Mouse (Mus musculus) 3134 (cell line): ENCODE measurements at regions not wholly inside any gene's neighbourhood (a gene's known extent, or its start where the extent isn't known, plus 50 kb on each side); places are given as distances from the start of the nearest gene placed in this dataset.

Experiments
- DNase-seq: peaks from one replicate; pipeline ENCODE4 v3.0.0-alpha.2; 2011; ENCODE audit warnings: low spot score; ENCODE audit not compliant: insufficient read length; ENCODE audit errors: extremely low read depth

DNA sequence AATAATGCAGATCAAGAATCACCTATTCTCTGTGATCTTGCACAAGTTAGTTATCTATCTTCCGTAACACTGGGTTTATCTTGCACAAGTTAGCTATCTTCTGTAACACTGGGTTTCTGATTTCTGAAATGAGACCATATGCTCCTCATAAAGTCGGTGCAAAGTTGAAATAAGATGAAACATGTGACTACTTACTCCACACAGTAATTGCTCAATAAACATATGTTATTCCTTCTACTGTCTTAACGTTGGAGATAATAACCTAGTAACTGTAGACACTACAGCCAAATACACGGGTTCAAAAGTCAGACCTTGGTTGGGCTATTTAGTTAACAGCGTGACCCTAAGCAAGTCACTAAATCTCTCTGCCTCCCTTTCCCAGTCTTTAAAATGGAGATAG, 65.8 kb upstream of the Atp11b start:
- no peak for DNase-seq

GRCm38 (mm10) chr3:35688781-35689180, 65.1 kb upstream of the Atp11b start:
- DNase-seq, result no peak

- DNase-seq, result peak; percentile 30
These were observed 60.9 kb upstream of the Atp11b start for GRCm38 (mm10) chr3:35693039-35693438.

DNA sequence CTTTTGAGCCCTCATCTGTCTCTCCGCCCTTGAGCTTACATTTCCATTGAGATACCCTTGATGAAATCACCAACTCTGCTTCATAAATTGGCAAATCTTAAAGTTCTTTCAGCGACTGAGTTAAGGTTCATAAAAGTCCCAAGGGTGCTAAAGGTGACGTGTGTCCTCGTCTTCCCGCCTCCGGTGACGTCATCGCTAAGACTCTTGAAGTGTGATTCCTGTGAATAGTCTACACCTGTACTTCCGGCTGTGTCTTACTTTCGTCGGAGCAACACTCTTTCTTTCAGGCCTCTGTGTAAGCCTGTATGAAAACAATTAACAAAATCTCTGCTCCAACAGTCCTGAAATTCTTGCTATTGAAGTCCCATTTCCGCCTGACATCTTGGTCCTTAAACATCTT, 60.4 kb upstream of the Atp11b start:
- no peak for DNase-seq

DNA sequence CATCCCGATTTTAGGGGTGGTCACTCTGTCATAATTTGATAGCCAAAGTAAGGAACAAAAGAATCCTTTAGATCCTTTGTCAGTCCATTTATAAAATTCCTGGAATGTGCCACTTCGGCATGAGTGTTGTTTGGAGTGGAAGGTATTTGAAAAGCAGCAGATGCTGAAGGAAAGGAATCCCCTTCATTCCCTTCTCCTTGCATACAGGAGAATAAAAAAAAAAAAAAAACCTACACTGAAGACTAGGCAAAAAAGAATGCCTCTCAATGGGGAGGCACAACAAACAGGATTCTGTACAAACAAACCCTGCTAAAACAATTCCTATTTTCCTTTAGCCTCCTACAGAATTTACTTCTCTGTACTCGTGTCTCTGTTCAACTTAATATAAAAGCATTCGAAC, 59.7 kb upstream of the Atp11b start:
- DNase-seq, result no peak

GRCm38 (mm10) chr3:35695859-35696258, 58.0 kb upstream of the Atp11b start:
- DNase-seq, result no peak

DNA sequence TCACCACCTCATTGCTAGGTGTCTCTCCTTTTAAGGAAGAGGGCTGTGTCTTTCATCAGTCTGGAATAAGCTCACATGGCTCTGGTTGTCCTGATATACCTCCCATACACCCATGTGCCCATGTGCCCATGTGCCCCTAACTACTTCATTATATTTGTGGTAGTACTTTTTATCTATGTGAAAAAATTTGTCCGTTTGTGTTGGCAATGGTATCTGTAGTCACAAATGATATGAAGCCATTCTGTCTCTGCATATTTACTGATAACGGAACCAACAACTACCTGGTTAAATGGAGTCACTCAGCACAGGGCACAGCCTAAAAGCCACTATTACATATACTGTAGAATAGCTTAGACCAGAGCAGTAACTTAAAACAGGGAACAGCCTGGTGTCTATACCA, 54.6 kb upstream of the Atp11b start:
- no peak for DNase-seq

DNA sequence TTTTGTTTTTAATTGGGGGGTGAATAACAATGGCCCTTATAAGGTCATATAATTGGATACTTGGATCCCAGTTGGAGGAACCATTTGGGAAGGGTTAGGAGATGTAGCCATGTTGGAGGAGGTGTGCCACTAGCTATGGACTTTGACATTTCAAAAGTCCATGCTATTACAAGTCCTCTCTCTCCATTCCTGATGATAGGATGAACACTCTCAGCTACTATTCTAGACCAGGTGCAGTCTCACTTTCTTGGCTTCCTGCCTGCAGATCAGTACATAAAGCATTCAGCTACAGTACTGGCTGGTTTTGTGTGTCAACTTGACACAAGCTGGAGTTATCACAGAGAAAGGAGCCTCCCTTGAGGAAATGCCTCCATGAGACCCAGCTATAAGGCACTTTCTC, 53.9 kb upstream of the Atp11b start:
- DNase-seq, result no peak

DNA sequence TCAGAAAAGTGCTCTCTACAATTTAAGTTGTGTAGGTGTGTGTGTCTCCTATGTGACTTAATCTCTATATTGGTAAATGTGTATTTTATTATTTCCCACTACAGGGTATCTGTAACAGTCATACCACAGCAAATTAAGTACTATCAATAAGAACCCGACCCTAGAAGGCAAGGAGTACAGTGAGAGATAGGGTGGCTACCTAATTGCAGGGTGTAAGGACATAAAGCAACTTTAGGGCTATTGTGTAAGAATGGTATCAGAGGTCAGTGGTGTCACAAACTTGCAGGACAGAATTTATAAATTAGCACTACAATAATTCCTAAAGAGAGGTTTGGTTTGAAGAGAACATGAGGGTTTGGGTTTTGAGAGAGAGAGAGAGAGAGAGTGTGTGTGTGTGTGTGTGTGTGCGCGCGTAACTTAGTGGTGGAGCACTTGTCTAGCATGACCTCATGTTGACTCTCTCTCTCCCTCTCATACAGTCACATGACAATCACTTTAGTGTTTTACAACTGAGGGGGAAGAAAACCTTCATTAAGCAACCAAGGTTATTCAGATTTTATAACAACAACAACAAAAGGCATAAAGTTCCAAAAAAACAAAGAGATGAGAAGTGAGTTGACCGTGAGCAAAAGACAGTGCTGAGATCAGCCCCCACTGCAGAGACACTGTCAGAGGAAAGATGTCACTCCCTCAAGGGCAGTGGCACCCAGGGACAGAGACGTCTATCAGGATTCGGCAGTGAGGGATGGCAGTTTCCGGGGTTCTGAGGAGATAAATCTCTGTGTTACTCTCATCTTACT, 50.2 kb upstream of the Atp11b start:
- no peak for DNase-seq
